ENCODE assay signal across 18 mouse cellular contexts in genomic region chr1:92111026-92111425, GRCm38 (mm10).
"Had no signal": no experiment of that assay in that cellular context is flagged by ENCODE, and none has a peak within 500 bp of the region (broad histone marks: within the 10 kb centered on the region; RNA-seq: fewer than 3 reads in every experiment).

No protein-coding gene starts in this region.

- H3K27me3 ChIP-seq: kidney, embryonic 15.5 days; limb, embryonic 13.5 days; liver, embryonic 12.5 days; liver, embryonic 15.5 days; midbrain, embryonic 12.5 days; midbrain, embryonic 15.5 days; neural tube, embryonic 13.5 days had no signal

- H3K27ac ChIP-seq: kidney, embryonic 15.5 days; limb, embryonic 10.5 days; limb, embryonic 13.5 days; liver, embryonic 12.5 days; liver, embryonic 15.5 days; midbrain, embryonic 12.5 days; midbrain, embryonic 15.5 days; neural tube, embryonic 13.5 days had no signal

- ATAC-seq: liver, embryonic 12.5 days; midbrain, embryonic 15.5 days had no signal

- H3K4me3 ChIP-seq: kidney, embryonic 15.5 days; limb, embryonic 10.5 days; limb, embryonic 13.5 days; liver, embryonic 12.5 days; liver, embryonic 15.5 days; midbrain, embryonic 12.5 days; midbrain, embryonic 15.5 days; myocyte; neural tube, embryonic 13.5 days had no signal

- H3K4me1 ChIP-seq: midbrain, embryonic 12.5 days; midbrain, embryonic 15.5 days had no signal

- H3K9me3 ChIP-seq: kidney, embryonic 15.5 days; limb, embryonic 10.5 days; limb, embryonic 13.5 days; liver, embryonic 12.5 days; liver, embryonic 15.5 days; midbrain, embryonic 12.5 days; midbrain, embryonic 15.5 days; neural tube, embryonic 13.5 days had no signal

- H3K36me3 ChIP-seq: kidney, embryonic 15.5 days; limb, embryonic 13.5 days; liver, embryonic 12.5 days; liver, embryonic 15.5 days; midbrain, embryonic 15.5 days; neural tube, embryonic 13.5 days had no signal

- H3K4me2 ChIP-seq: kidney, embryonic 15.5 days; limb, embryonic 13.5 days; liver, embryonic 12.5 days; liver, embryonic 15.5 days; midbrain, embryonic 12.5 days; midbrain, embryonic 15.5 days; neural tube, embryonic 13.5 days had no signal

- DNase-seq: kidney, adult 11 months; kidney, adult 8-10 months; kidney, postnatal 10 days; kidney, postnatal 4 days; liver; lung, adult 18-20 months; lung, postnatal 14 days; lung, postnatal 4 days; thymus, postnatal 25 days had no signal

- H3K9ac ChIP-seq: kidney, embryonic 15.5 days; limb, embryonic 13.5 days; liver, embryonic 12.5 days; liver, embryonic 15.5 days; midbrain, embryonic 12.5 days; midbrain, embryonic 15.5 days; neural tube, embryonic 13.5 days had no signal
